Mouse (Mus musculus) liver, embryonic 14.5 days (tissue): ENCODE data around the gene Rictor.
"Not testable (repeated sequence)": the region's sequence is repeated elsewhere in the genome, so short reads cannot be mapped to it uniquely, and the experiment has no call there.

Experiments used
- CTCF ChIP-seq: IDR thresholded peaks from 2 replicates; pipeline ENCODE4 v1.5.1; 2016; ENCODE audit warnings: antibody characterized with exemption, low read depth, control low read depth
- EP300 ChIP-seq: IDR thresholded peaks from 2 replicates; pipeline ENCODE4 v1.6.1; 2016; ENCODE audit warnings: antibody characterized with exemption, low read depth

DNA sequence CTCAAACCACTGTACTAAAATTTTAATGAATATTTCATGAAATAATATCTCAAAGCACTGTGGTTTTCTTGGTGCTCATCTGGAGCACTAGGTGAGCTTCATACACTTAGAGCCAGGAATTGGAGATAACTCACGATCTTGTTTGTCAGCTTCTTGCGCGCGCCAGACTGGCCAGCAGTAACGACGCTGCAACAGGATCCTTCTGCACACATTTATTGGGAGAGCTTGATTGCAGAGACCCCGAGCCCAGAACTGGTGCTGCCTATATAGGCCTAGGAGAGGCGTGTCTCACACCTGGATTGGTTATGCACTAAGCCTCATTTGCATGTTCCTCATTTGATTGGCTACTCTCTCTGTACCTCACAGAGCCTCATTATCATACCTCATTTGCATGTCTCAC lies 93.0 kb downstream of the Rictor start:
- TF ChIP-seq CTCF, EP300: not testable (repeated sequence)
